Mouse (Mus musculus) MEL (cell line): ENCODE measurements around the gene Ap1ar. TPM values are rescaled to one million over a fixed set of nuclear protein-coding genes. Genes with fewer than 3 reads are reported as not detected.

Source experiments
- DNase-seq: peaks from one replicate; pipeline ENCODE4 v3.0.0; 2011; ENCODE audit warnings: low read depth, low spot score
- H3K27ac ChIP-seq: 2 replicates; pipeline ENCODE4 v1.5.1; 2012; ENCODE audit warnings: low read depth, mild to moderate bottlenecking, control low read depth, low read length, moderate library complexity; ENCODE audit not compliant: control insufficient read depth
- H3K27me3 ChIP-seq, 2 experiments: fragments of 150-350 bp in 1 of 2; sonication (generic) in 1 of 2; 2 replicates each; pipeline ENCODE4 v1.6.1; 2012; ENCODE audit warnings: low read length in 2 of 2, mild to moderate bottlenecking in 2 of 2, improper control_type of control experiment in 1 of 2, moderate library complexity in 1 of 2; ENCODE audit not compliant: insufficient read depth in 2 of 2, control insufficient read depth in 1 of 2
- H3K36me3 ChIP-seq, 2 experiments: 2 replicates each; pipeline ENCODE4 v1.6.1; 2012 to 2014; ENCODE audit warnings: low read length in 2 of 2, improper control_type of control experiment in 1 of 2, inconsistent platforms in 1 of 2, mild to moderate bottlenecking in 1 of 2; ENCODE audit not compliant: insufficient read depth in 2 of 2, control insufficient read depth in 1 of 2
- H3K4me1 ChIP-seq, 2 experiments: fragments of 150-350 bp in 1 of 2; sonication (generic) in 1 of 2; 2 replicates each; pipeline ENCODE4 v1.6.1; 2012; ENCODE audit warnings: low read length in 2 of 2, improper control_type of control experiment in 1 of 2, mild to moderate bottlenecking in 1 of 2; ENCODE audit not compliant: insufficient read depth in 2 of 2, control insufficient read depth in 1 of 2
- H3K4me3 ChIP-seq, 2 experiments: fragments of 150-350 bp in 1 of 2; sonication (generic) in 1 of 2; 2 replicates each; pipeline ENCODE4 v1.5.1; 2012; ENCODE audit warnings: low read depth in 2 of 2, low read length in 2 of 2, mild to moderate bottlenecking in 2 of 2, moderate library complexity in 2 of 2, control low read depth in 1 of 2, improper control_type of control experiment in 1 of 2; ENCODE audit not compliant: control insufficient read depth in 1 of 2, insufficient read depth in 1 of 2
- H3K79me2 ChIP-seq: 2 replicates; pipeline ENCODE4 v1.6.1; 2012; ENCODE audit warnings: mild to moderate bottlenecking, low read length, moderate library complexity; ENCODE audit not compliant: control insufficient read depth, poor library complexity, insufficient read depth
- H3K9ac ChIP-seq: 2 replicates; pipeline ENCODE4 v1.6.1; 2012; ENCODE audit warnings: low read depth, mild to moderate bottlenecking, control low read depth, low read length, moderate library complexity; ENCODE audit not compliant: control insufficient read depth, poor library complexity, severe bottlenecking
- H3K9me3 ChIP-seq: fragments of 150-350 bp; sonication (generic); replicated peaks from 2 replicates; pipeline ENCODE4 v1.6.1; 2012; ENCODE audit warnings: mild to moderate bottlenecking, low read length, improper control_type of control experiment, moderate library complexity; ENCODE audit not compliant: insufficient read depth
- BHLHE40 ChIP-seq: IDR thresholded peaks from 2 replicates; pipeline ENCODE4 v1.6.1; 2012; ENCODE audit warnings: low read depth, mild to moderate bottlenecking, inconsistent platforms, low read length, improper control_type of control experiment, borderline replicate concordance
- CHD1 ChIP-seq: IDR thresholded peaks from 2 replicates; pipeline ENCODE4 v1.6.1; 2012; ENCODE audit warnings: low read depth, mild to moderate bottlenecking, inconsistent platforms, low read length, improper control_type of control experiment
- CHD2 ChIP-seq: IDR thresholded peaks from 2 replicates; pipeline ENCODE4 v1.6.1; 2011; ENCODE audit warnings: low read length, improper control_type of control experiment
- CTCF ChIP-seq, 3 experiments: IDR thresholded peaks in 2 of 3; conservative IDR thresholded peaks in 1 of 3; 2 replicates each; pipeline ENCODE4 v1.5.1; 2011 to 2012; ENCODE audit warnings: low read length in 3 of 3, low read depth in 2 of 3, mild to moderate bottlenecking in 2 of 3, improper control_type of control experiment in 1 of 3, inconsistent platforms in 1 of 3, mixed read lengths in 1 of 3, moderate library complexity in 1 of 3; ENCODE audit not compliant: control insufficient read depth in 1 of 3, insufficient read depth in 1 of 3, poor library complexity in 1 of 3, severe bottlenecking in 1 of 3
- E2F4 ChIP-seq: IDR thresholded peaks from 2 replicates; pipeline ENCODE4 v1.6.1; 2011; ENCODE audit warnings: low read depth, low read length, improper control_type of control experiment, borderline replicate concordance
- ELF1 ChIP-seq: IDR thresholded peaks from 2 replicates; pipeline ENCODE4 v1.6.1; 2014; ENCODE audit warnings: low read depth, mild to moderate bottlenecking, inconsistent platforms, low read length, improper control_type of control experiment, moderate library complexity
- EP300 ChIP-seq, 2 experiments: IDR thresholded peaks; 2 replicates each; pipeline ENCODE4 v1.6.1; 2011; ENCODE audit warnings: improper control_type of control experiment in 2 of 2, low read length in 2 of 2, low read depth in 1 of 2, mild to moderate bottlenecking in 1 of 2
- ETS1 ChIP-seq: IDR thresholded peaks from 2 replicates; pipeline ENCODE4 v1.6.1; 2012; ENCODE audit warnings: low read depth, mild to moderate bottlenecking, inconsistent platforms, low read length, improper control_type of control experiment, moderate library complexity
- GABPA ChIP-seq: IDR thresholded peaks from 2 replicates; pipeline ENCODE4 v1.6.1; 2012; ENCODE audit warnings: low read depth, mild to moderate bottlenecking, inconsistent platforms, low read length, improper control_type of control experiment, moderate library complexity
- HCFC1 ChIP-seq: IDR thresholded peaks from 2 replicates; pipeline ENCODE4 v1.6.1; 2012; ENCODE audit warnings: low read depth, mild to moderate bottlenecking, inconsistent platforms, low read length, improper control_type of control experiment, moderate library complexity
- JUND ChIP-seq: IDR thresholded peaks from 2 replicates; pipeline ENCODE4 v1.6.1; 2011; ENCODE audit warnings: low read depth, mild to moderate bottlenecking, improper control_type of control experiment, low read length
- KAT2A ChIP-seq: conservative IDR thresholded peaks from 2 replicates; pipeline ENCODE4 v1.6.1; 2012; ENCODE audit warnings: low read depth, low read length, improper control_type of control experiment, inconsistent platforms
- MAFK ChIP-seq: IDR thresholded peaks from 2 replicates; pipeline ENCODE4 v1.6.1; 2011; ENCODE audit warnings: low read depth, mild to moderate bottlenecking, low read length, improper control_type of control experiment, borderline replicate concordance
- MAZ ChIP-seq: IDR thresholded peaks from 2 replicates; pipeline ENCODE4 v1.6.1; 2012; ENCODE audit warnings: low read depth, mild to moderate bottlenecking, inconsistent platforms, low read length, improper control_type of control experiment
- MEF2A ChIP-seq: IDR thresholded peaks from 2 replicates; pipeline ENCODE4 v1.6.1; 2014; ENCODE audit warnings: low read depth, mild to moderate bottlenecking, inconsistent platforms, low read length, improper control_type of control experiment; ENCODE audit not compliant: poor library complexity, insufficient replicate concordance, severe bottlenecking; ENCODE audit errors: extremely low read depth
- MXI1 ChIP-seq: IDR thresholded peaks from 2 replicates; pipeline ENCODE4 v1.6.1; 2011; ENCODE audit warnings: mild to moderate bottlenecking, low read depth, low read length, improper control_type of control experiment
- MYB ChIP-seq: IDR thresholded peaks from 2 replicates; pipeline ENCODE4 v1.6.1; 2011; ENCODE audit warnings: mild to moderate bottlenecking, low read depth, low read length, improper control_type of control experiment
- NELFE ChIP-seq: IDR thresholded peaks from 2 replicates; pipeline ENCODE4 v1.6.1; 2011; ENCODE audit warnings: low read depth, low read length, improper control_type of control experiment
- NRF1 ChIP-seq: IDR thresholded peaks from 2 replicates; pipeline ENCODE4 v1.6.1; 2014; ENCODE audit warnings: low read depth, mild to moderate bottlenecking, inconsistent platforms, low read length, improper control_type of control experiment, moderate library complexity; ENCODE audit not compliant: poor library complexity, insufficient read depth, severe bottlenecking
- POLR2AphosphoS2 ChIP-seq: IDR thresholded peaks from 2 replicates; pipeline ENCODE4 v1.6.1; 2011; ENCODE audit warnings: low read length, improper control_type of control experiment
- RAD21 ChIP-seq: IDR thresholded peaks from 2 replicates; pipeline ENCODE4 v1.6.1; 2011; ENCODE audit warnings: mild to moderate bottlenecking, low read depth, low read length, improper control_type of control experiment
- RCOR1 ChIP-seq: IDR thresholded peaks from 2 replicates; pipeline ENCODE4 v1.6.1; 2012; ENCODE audit warnings: low read depth, mild to moderate bottlenecking, inconsistent platforms, low read length, improper control_type of control experiment
- SMC3 ChIP-seq: IDR thresholded peaks from 2 replicates; pipeline ENCODE4 v1.6.1; 2011; ENCODE audit warnings: low read depth, low read length, improper control_type of control experiment
- TAL1 ChIP-seq: IDR thresholded peaks from 2 replicates; pipeline ENCODE4 v1.6.1; 2012; ENCODE audit warnings: mild to moderate bottlenecking, inconsistent platforms, low read length, moderate library complexity, mixed read lengths
- TBP ChIP-seq: IDR thresholded peaks from 2 replicates; pipeline ENCODE4 v1.8.0; 2011; ENCODE audit warnings: low read depth, low read length, improper control_type of control experiment
- TCF12 ChIP-seq: IDR thresholded peaks from 2 replicates; pipeline ENCODE4 v1.6.1; 2014; ENCODE audit warnings: low read depth, mild to moderate bottlenecking, inconsistent platforms, low read length, improper control_type of control experiment, moderate library complexity
- UBTF ChIP-seq: IDR thresholded peaks from 2 replicates; pipeline ENCODE4 v1.6.1; 2012; ENCODE audit warnings: low read depth, mild to moderate bottlenecking, inconsistent platforms, low read length, improper control_type of control experiment, moderate library complexity, borderline replicate concordance; ENCODE audit not compliant: insufficient read depth
- USF1 ChIP-seq: IDR thresholded peaks from 2 replicates; pipeline ENCODE4 v1.6.1; 2014; ENCODE audit warnings: low read depth, mild to moderate bottlenecking, inconsistent platforms, low read length, improper control_type of control experiment, moderate library complexity
- USF2 ChIP-seq, 2 experiments: IDR thresholded peaks; 2 replicates each; pipeline ENCODE4 v1.6.1; 2011 to 2012; ENCODE audit warnings: improper control_type of control experiment in 2 of 2, low read length in 2 of 2, borderline replicate concordance in 1 of 2, inconsistent platforms in 1 of 2, low read depth in 1 of 2, mild to moderate bottlenecking in 1 of 2; ENCODE audit not compliant: insufficient read depth in 1 of 2
- ZC3H11A ChIP-seq: IDR thresholded peaks from 2 replicates; pipeline ENCODE4 v1.6.1; 2012; ENCODE audit warnings: low read depth, mild to moderate bottlenecking, inconsistent platforms, low read length, improper control_type of control experiment
- ZKSCAN1 ChIP-seq: IDR thresholded peaks from 2 replicates; pipeline ENCODE4 v1.6.1; 2012; ENCODE audit warnings: low read depth, mild to moderate bottlenecking, inconsistent platforms, low read length, improper control_type of control experiment, moderate library complexity
- ZMIZ1 ChIP-seq: IDR thresholded peaks from 2 replicates; pipeline ENCODE4 v1.6.1; 2012; ENCODE audit warnings: low read depth, mild to moderate bottlenecking, inconsistent platforms, low read length, improper control_type of control experiment, moderate library complexity
- ZNF384 ChIP-seq: IDR thresholded peaks from 2 replicates; pipeline ENCODE4 v1.6.1; 2012; ENCODE audit warnings: low read depth, mild to moderate bottlenecking, inconsistent platforms, low read length, improper control_type of control experiment
- polyA plus RNA-seq, 2 experiments: library from polyadenylated mRNA; stranded (reverse) in 1 of 2; unstranded in 1 of 2; fragments of >175 nt in 1 of 2; fragments of >200 nt in 1 of 2; gene quantifications; 2 replicates each; pipeline versions ENCODE4 v1.2.1 to v1.2.4; 2012; ENCODE audit warnings: low replicate concordance in 2 of 2, low read depth in 1 of 2; ENCODE audit not compliant: insufficient read length in 2 of 2, insufficient read depth in 1 of 2, missing spikeins in 1 of 2
- total RNA-seq: library from RNA; depleted of rRNA; stranded (reverse); fragments of 300-350 nt; gene quantifications from 2 replicates; pipeline ENCODE4 v1.2.3, GENCODE M21; 2012

Ap1ar gene
- total and polyA plus RNA-seq, 3 experiments = 65.0 to 107 TPM; not detected in 1

GRCm38 (mm10) chr3:127791595-127792561 is 45.4 kb downstream of the Ap1ar start:
- H3K27ac ChIP-seq = peak overlapping the region; percentile 91
- H3K27me3 ChIP-seq = no peaks in the 10 kb centered on the region
- H3K4me1 ChIP-seq = peaks cover 5 to 17% of the 10 kb centered on the region in 2 experiments; a peak in 3 of 4 replicates
- H3K4me3 ChIP-seq = peak overlapping the region; percentile 74 to 99
- H3K9me3 ChIP-seq = no peaks in the 10 kb centered on the region
- peak overlapping the region; percentile 72 for H3K9ac ChIP-seq
- H3K79me2 ChIP-seq = no peaks in the 10 kb centered on the region; the same call in 1 of the 2 replicates
- DNase-seq = peak; percentile 91
- H3K36me3 ChIP-seq = peaks cover 0 to 14% of the 10 kb centered on the region in 2 experiments; a peak in 2 of 4 replicates
- TF ChIP-seq KAT2A (no peak; the same call in 1 of the 2 replicates), TCF12 (peak; percentile 95), CHD1 (no peak), ZKSCAN1 (no peak), TAL1 (peak; percentile 83), USF1 (no peak), GABPA (no peak), ZC3H11A (peak; percentile 19; the same call in 1 of the 2 replicates), MAZ (peak; percentile 76), EP300 (IDR thresholded peaks at IDR 0.05; ENCODE audit: low read depth in 1 of 2, low read length in 2 of 2) (peak; percentile 89 to 90), RCOR1 (peak; percentile 42; the same call in 1 of the 2 replicates), CTCF (IDR thresholded peaks at IDR 0.05 in 2 of 3, conservative IDR thresholded peaks at IDR 0.05 in 1 of 3; ENCODE audit: control insufficient read depth in 1 of 3, insufficient read depth in 1 of 3, low read depth in 2 of 3, low read length in 3 of 3, poor library complexity in 1 of 3, severe bottlenecking in 1 of 3) (no peak; a peak in 1 of 6 replicates), NELFE (peak; percentile 35), TBP (peak; percentile 96), MXI1 (peak; percentile 43), JUND (no peak), ZMIZ1 (peak; percentile 99), RAD21 (no peak), MYB (0 out of 2 replicates have a peak, but pooled peaks have one; percentile 51), USF2 (IDR thresholded peaks at IDR 0.05; ENCODE audit: borderline replicate concordance in 1 of 2, insufficient read depth in 1 of 2, low read depth in 1 of 2, low read length in 2 of 2) (no peak), ZNF384 (peak; percentile 43; the same call in 1 of the 2 replicates), MAFK (0 out of 2 replicates have a peak, but pooled peaks have one; percentile 45), UBTF (no peak), HCFC1 (peak; percentile 56; the same call in 1 of the 2 replicates), MEF2A (peak; percentile 44; the same call in 1 of the 2 replicates), E2F4 (no peak), CHD2 (no peak), POLR2AphosphoS2 (peak; percentile 91), BHLHE40 (peak; percentile 51; the same call in 1 of the 2 replicates), NRF1 (no peak), ELF1 (0 out of 2 replicates have a peak, but pooled peaks have one; percentile 45), ETS1 (peak; percentile 83), SMC3 (no peak)
